ENCODE assay signal across 27 mouse cellular contexts in genomic region chr5:62857502-62857901, GRCm38 (mm10). TPM values are rescaled to one million over a fixed set of nuclear protein-coding genes. Genes with fewer than 3 reads are reported as not detected.
"Had no signal": no experiment of that assay in that cellular context is flagged by ENCODE, and none has a peak within 500 bp of the region (broad histone marks: within the 10 kb centered on the region; RNA-seq: fewer than 3 reads in every experiment).

No protein-coding gene starts in this region.

- DNase-seq: gastrocnemius, postnatal 14 days; gastrocnemius, postnatal 36 days; heart, postnatal 10 days; heart, postnatal 4 days; kidney, adult 18-20 months; kidney, adult 8-10 months; kidney, postnatal 14 days; kidney, postnatal 36 days; liver; liver, embryonic 13.5 days had no signal

- H3K27me3 ChIP-seq: heart, embryonic 12.5 days; hindbrain, embryonic 12.5 days; intestine, embryonic 15.5 days; limb, embryonic 12.5 days; liver, embryonic 13.5 days had no signal

- H3K4me3 ChIP-seq: heart, embryonic 10.5 days; heart, embryonic 12.5 days; hindbrain, embryonic 10.5 days; hindbrain, embryonic 12.5 days; intestine, embryonic 15.5 days; left cerebral cortex, adult 2 months; limb, embryonic 10.5 days; limb, embryonic 12.5 days; liver, embryonic 13.5 days had no signal

- ATAC-seq: hindbrain, embryonic 16.5 days; intestine, embryonic 15.5 days; intestine, postnatal 0 days had no signal

- H3K9me3 ChIP-seq: heart, embryonic 10.5 days; heart, embryonic 12.5 days; hindbrain, embryonic 10.5 days; hindbrain, embryonic 12.5 days; intestine, embryonic 15.5 days; limb, embryonic 10.5 days; limb, embryonic 12.5 days; liver, embryonic 13.5 days had no signal

- H3K4me1 ChIP-seq: heart, embryonic 10.5 days; heart, embryonic 12.5 days; hindbrain, embryonic 10.5 days; hindbrain, embryonic 12.5 days; intestine, embryonic 15.5 days; limb, embryonic 10.5 days; limb, embryonic 12.5 days; liver, embryonic 13.5 days had no signal

- H3K9ac ChIP-seq: heart, embryonic 12.5 days; hindbrain, embryonic 12.5 days; hindbrain, embryonic 14.5 days; intestine, embryonic 15.5 days; limb, embryonic 12.5 days; liver, embryonic 13.5 days had no signal

- H3K36me3 ChIP-seq: heart, embryonic 10.5 days; heart, embryonic 12.5 days; hindbrain, embryonic 10.5 days; hindbrain, embryonic 12.5 days; intestine, embryonic 15.5 days; limb, embryonic 10.5 days; limb, embryonic 12.5 days; liver, embryonic 13.5 days had no signal

- H3K27ac ChIP-seq: heart, embryonic 10.5 days; hindbrain, embryonic 10.5 days; hindbrain, embryonic 12.5 days; hindbrain, embryonic 14.5 days; intestine, embryonic 15.5 days; kidney, postnatal 0 days; left cerebral cortex, adult 2 months; limb, embryonic 10.5 days; limb, embryonic 12.5 days; liver, embryonic 13.5 days had no signal

- H3K4me2 ChIP-seq: heart, embryonic 12.5 days; hindbrain, embryonic 12.5 days; hindbrain, embryonic 14.5 days; intestine, embryonic 15.5 days; limb, embryonic 12.5 days; liver, embryonic 11.5 days; liver, embryonic 13.5 days had no signal

RNA-seq across cellular contexts. Expression of gene Dthd1, which starts 43.9 kb away (rescaled TPM):
- polyA plus RNA-seq: hindbrain, embryonic 10.5 days; hindbrain, embryonic 12.5 days; hindbrain, embryonic 14.5 days; hindbrain, embryonic 16.5 days; inflammation-experienced regulatory T-cells, adult 6 months; intestine, embryonic 15.5 days; intestine, postnatal 0 days; kidney, embryonic 14.5 days; kidney, postnatal 0 days; large intestine, adult 2 months; limb, embryonic 10.5 days; limb, embryonic 12.5 days; limb, embryonic 14.5 days; liver, embryonic 11.5 days; liver, embryonic 13.5 days had no signal
